Mouse (Mus musculus) liver, embryonic 16.5 days (tissue): ENCODE measurements around the gene Stxbp3. TPM values are rescaled to one million over a fixed set of nuclear protein-coding genes. Genes with fewer than 3 reads are reported as not detected.
A peak's percentile ranks its signal among the peaks of the same experiment; 100 is the strongest.
"Not testable (repeated sequence)": the region's sequence is repeated elsewhere in the genome, so short reads cannot be mapped to it uniquely, and the experiment has no call there.

Experiments
- ATAC-seq: fragments of 200-750 bp; cut with Nextera tagmentation; 2 replicates; pipeline ENCODE4 v1.8.0; 2017; ENCODE audit warnings: low read depth, mild to moderate bottlenecking, moderate number of reproducible peaks, moderate library complexity
- H3K27ac ChIP-seq: fragments of 300-500 bp; sonication (generic); 2 replicates; pipeline ENCODE4 v1.5.1; 2014; ENCODE audit warnings: mild to moderate bottlenecking, low read length
- H3K27me3 ChIP-seq: fragments of 300-500 bp; sonication (generic); 2 replicates; pipeline ENCODE4 v1.6.1; 2014; ENCODE audit warnings: low read depth, low read length, mixed read lengths; ENCODE audit not compliant: control insufficient read depth, insufficient read depth
- H3K36me3 ChIP-seq: fragments of 300-500 bp; sonication (generic); 2 replicates; pipeline ENCODE4 v1.6.1; 2014; ENCODE audit warnings: mild to moderate bottlenecking; ENCODE audit not compliant: control insufficient read depth, insufficient read depth
- H3K4me1 ChIP-seq: fragments of 300-500 bp; sonication (generic); 2 replicates; pipeline ENCODE4 v1.6.1; 2014; ENCODE audit warnings: low read depth, low read length, mixed read lengths; ENCODE audit not compliant: control insufficient read depth
- H3K4me2 ChIP-seq: fragments of 300-500 bp; sonication (generic); 2 replicates; pipeline ENCODE4 v1.6.1; 2014; ENCODE audit warnings: low read depth, low read length, mixed read lengths
- H3K4me3 ChIP-seq: fragments of 300-500 bp; sonication (generic); 2 replicates; pipeline ENCODE4 v1.5.1; 2014; ENCODE audit warnings: low read depth, mild to moderate bottlenecking, low read length
- H3K9ac ChIP-seq: fragments of 300-500 bp; sonication (generic); 2 replicates; pipeline ENCODE4 v1.6.1; 2014; ENCODE audit warnings: low read depth, low read length
- H3K9me3 ChIP-seq: fragments of 300-500 bp; sonication (generic); replicated peaks from 2 replicates; pipeline ENCODE4 v1.6.1; 2016; ENCODE audit warnings: low read length; ENCODE audit not compliant: control insufficient read depth
- WGBS: fragments of 180-500 bp; shearing (Covaris S2); extraction: QIAGEN DNeasy Blood & Tissue Kit; methylation state at CpG from one replicate; pipeline ENCODE4 v1.1.7; 2014; ENCODE audit not compliant: insufficient replicate concordance; 5-methylcytosine and 5-hydroxymethylcytosine counted together
- polyA plus RNA-seq: library from polyadenylated mRNA; unstranded; fragments of >200 nt; fragmentation: Nextera tagmentation; extraction: Ambion mirVana; gene quantifications from 2 replicates; pipeline ENCODE4 v1.2.1, GENCODE M21; 2015

The Stxbp3 gene
- 17.6 and 22.3 TPM in 2 replicates for polyA plus RNA-seq

DNA sequence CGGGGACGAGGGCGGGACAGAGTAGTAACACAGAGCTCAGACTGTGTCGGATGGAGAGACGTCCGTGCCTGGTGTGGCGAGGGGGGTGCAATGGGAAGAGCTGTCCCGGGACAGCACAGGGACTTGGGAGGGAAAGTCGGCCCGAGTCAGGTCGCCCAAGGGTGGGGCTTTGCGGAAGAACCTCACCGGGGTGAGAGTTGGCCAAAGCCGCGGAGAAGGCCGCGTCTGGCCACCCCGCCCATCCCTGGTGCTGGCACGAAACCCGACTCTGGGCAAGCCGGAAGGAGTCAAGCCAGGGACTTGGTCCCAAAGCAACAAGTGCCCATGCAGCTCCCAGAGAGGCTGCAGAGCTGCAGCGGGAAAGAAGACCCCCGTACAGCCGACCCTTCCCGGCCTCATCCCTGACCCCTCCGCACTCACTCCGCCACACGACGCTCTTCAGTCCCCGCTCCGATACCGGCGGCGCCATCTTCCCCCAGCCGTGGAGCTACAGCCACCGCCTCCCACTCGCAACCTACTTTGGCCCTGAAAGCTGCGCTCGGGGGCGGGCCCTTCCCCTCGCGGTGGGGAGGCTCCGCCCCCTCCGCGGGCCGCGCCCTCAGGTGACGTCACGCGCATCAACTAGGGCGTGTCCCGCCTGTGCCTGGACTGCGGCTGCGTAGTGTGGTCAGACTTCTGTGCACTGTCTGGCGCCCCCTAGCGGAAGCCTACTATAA lies at the start of gene Stxbp3:
Gene Stxbp3, minus strand, starts transcription at position 527 of the 716 bp plus-strand sequence.
- H3K27me3 ChIP-seq = no peaks in the 10 kb centered on the region
- H3K9me3 ChIP-seq = no peaks in the 10 kb centered on the region
- peak within 1 kb of the TSS; percentile 85 for H3K9ac ChIP-seq
- peak within 1 kb of the TSS; percentile 97 for H3K27ac ChIP-seq
- H3K4me2 ChIP-seq = peak within 1 kb of the TSS; percentile 79
- peaks cover 19% of the 10 kb centered on the region for H3K4me1 ChIP-seq
- WGBS = under 1% methylated on average over 56 of the region's 56 CpGs
- ATAC-seq = peak; percentile 91
- H3K4me3 ChIP-seq = peak within 1 kb of the TSS; percentile 87
- no peaks in the 10 kb centered on the region for H3K36me3 ChIP-seq

DNA sequence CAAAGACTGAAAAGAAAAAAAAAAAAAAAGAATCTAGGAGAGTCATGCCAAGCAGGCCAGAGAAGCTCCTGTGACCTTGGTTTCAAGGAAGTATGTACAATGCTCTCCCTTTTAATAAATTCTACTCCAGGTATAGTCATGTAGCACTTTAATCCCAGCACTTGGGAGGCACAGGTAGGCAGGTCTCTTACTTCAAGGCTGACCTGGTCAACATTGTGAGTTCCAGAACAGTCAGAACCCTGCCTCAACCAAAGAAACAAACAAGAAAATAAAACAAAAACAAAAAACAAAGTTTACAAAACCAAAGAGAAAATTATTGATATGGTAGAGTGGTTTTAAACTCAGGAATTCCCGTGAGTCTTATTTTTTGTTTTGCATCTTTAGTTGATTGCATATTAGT lies 49.6 kb upstream of the Stxbp3 start, which contains the start of gene Fndc7:
Gene Fndc7, minus strand, starts transcription at position 101 of the 400 bp plus-strand sequence.
- H3K4me3 ChIP-seq = no peak within 1 kb of the TSS
- H3K9me3 ChIP-seq = no peaks in the 10 kb centered on the region
- 63% methylated on average over 1 of the region's 1 CpGs for WGBS
- H3K27ac ChIP-seq = no peak within 1 kb of the TSS
- H3K9ac ChIP-seq = no peak within 1 kb of the TSS
- no peak for ATAC-seq
- H3K4me2 ChIP-seq = no peak within 1 kb of the TSS
- peaks cover 2% of the 10 kb centered on the region for H3K4me1 ChIP-seq
- H3K36me3 ChIP-seq = no peaks in the 10 kb centered on the region
- no peaks in the 10 kb centered on the region for H3K27me3 ChIP-seq

DNA sequence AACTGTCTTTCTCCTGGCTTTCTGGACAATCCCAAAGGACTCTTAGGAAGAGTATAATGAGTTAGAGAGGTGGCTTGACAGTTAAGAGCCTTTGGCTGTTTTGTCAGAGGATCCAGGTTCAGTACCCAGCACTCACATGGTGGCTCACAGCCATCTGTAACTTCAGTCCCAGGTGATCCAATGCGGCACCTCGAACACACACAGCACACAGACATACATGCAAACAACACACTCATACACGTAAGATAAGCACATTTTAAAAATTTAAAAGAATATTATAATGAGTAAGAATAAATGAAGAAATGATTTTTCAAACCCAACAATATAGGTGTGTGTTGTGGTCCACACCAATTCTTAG lies 47.3 kb upstream of the Stxbp3 start:
- Histone ChIP-seq H3K27me3 (no peaks in the 10 kb centered on the region), H3K9ac (no peak overlapping the region), H3K4me2 (no peak overlapping the region), H3K27ac (no peak overlapping the region), H3K4me3 (no peak overlapping the region), H3K36me3 (no peaks in the 10 kb centered on the region), H3K9me3 (no peaks in the 10 kb centered on the region), H3K4me1 (peaks cover 5% of the 10 kb centered on the region)
- WGBS = 84% methylated on average over 3 of the region's 3 CpGs
- no peak for ATAC-seq

DNA sequence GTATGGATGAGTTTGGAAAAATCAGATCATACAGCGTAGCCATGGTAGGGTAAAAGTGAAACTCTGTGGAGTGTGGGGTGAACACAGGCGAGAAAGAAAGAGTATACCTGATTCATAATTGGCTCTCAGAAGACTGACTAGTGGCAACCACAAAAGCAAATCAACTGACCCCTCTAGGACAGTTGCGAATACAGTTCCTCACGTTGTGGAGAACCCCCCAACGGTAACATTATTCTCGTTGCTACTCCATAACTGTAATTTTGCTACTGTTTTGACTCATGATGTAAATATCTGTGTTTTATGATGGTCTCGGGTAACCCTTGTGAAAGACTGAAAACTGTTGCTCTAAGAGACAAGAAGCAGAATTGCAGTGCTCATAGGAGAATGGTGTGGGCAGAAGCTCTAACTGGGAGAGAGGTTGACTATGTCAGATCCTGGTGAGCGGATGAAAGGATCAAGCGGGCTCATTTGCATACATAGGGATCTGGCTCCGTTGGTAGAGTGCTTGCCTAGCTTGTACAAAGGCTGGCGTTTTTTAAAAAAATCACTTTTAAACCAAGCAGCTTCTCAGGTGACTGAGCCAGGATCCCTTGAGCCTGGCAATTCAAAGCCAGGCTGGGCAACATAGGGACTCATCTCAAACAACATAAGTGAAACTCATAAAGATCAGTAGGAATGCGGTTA lies 46.8 kb upstream of the Stxbp3 start:
- no peak for ATAC-seq
- Histone ChIP-seq H3K27ac (no peak overlapping the region), H3K4me3 (no peak overlapping the region), H3K9ac (no peak overlapping the region), H3K9me3 (no peaks in the 10 kb centered on the region), H3K36me3 (no peaks in the 10 kb centered on the region), H3K27me3 (no peaks in the 10 kb centered on the region), H3K4me1 (peaks cover 5% of the 10 kb centered on the region), H3K4me2 (no peak overlapping the region)
- WGBS = 55% methylated on average over 12 of the region's 12 CpGs

DNA sequence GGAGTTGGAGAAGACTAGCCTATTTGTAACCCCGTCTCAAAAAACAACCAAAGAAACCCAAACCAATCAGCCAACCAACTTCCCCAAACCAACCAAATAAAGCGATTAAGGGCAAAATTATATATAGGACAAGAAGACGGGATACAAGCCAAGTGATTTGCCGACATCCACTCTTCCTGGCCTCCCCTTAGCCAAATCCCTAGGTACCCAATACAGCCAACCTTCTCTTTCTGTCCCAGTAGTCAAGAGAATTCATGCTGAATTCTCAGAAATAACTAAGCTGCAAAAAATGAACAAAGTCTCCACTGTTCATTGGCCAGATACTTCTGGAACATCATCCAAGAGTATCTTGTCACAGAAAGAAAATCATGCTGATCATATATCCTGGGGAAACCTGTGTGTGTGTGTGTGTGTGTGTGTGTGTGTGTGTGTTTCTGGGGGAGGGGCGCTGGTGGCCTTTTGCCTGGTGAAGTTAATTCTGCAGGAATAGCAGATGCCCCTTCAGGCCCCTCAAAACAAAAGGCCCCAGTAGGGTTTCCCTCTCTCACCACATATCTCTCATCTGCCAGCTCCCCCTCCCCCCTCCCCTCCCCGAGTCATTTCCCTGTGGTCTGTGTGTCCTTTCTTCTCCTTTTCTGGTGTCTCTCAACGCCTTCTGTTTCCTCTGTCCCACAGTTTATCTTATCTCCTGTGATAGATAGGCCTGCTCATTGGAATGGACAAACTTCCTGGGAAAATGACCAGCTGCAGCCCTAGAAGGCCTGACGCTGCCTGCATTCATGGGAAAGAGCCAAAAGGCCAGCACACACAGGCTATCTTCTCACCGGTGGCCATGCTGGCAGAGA lies 45.6 kb upstream of the Stxbp3 start:
- Histone ChIP-seq H3K9ac (no peak overlapping the region), H3K4me1 (peaks cover 5% of the 10 kb centered on the region), H3K27ac (peak overlapping the region; percentile 29; the same call in 1 of the 2 replicates), H3K4me3 (no peak overlapping the region), H3K36me3 (no peaks in the 10 kb centered on the region), H3K4me2 (no peak overlapping the region), H3K27me3 (no peaks in the 10 kb centered on the region), H3K9me3 (no peaks in the 10 kb centered on the region)
- peak; percentile 60 for ATAC-seq
- WGBS = 21% methylated on average over 9 of the region's 9 CpGs

DNA sequence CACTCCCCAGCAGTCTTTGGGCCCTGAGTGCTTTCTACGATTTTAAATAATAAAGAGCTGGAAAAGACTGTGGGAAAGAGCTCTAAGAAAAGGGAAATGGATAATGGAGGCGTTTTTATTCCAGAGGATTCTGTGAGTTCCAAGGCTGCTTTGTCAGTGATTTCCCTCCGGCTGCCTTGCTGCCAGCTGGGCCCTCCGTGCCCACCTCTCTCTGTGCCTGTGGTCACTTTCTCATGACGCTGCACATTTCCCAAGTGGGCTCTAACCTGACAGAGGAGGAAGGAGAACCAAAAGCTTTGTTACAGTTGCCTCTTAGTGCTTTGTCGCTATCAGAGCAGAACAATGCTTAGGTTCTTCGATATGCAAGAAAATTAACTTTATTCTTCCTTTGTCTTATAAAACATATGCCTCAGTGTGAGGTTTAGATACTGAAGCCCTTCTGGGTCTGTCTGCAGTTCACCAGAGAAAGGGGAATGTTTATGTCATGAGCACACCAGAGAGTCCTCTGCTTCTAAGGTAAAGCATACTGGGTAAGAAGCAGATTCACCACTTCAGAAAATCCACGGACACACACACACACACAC lies 44.5 kb upstream of the Stxbp3 start:
- Histone ChIP-seq H3K9ac (no peak overlapping the region), H3K4me3 (no peak overlapping the region), H3K4me1 (peaks cover 5% of the 10 kb centered on the region), H3K9me3 (no peaks in the 10 kb centered on the region), H3K4me2 (no peak overlapping the region), H3K27ac (no peak overlapping the region), H3K36me3 (no peaks in the 10 kb centered on the region), H3K27me3 (no peaks in the 10 kb centered on the region)
- 35% methylated on average over 8 of the region's 8 CpGs for WGBS
- ATAC-seq = no peak

DNA sequence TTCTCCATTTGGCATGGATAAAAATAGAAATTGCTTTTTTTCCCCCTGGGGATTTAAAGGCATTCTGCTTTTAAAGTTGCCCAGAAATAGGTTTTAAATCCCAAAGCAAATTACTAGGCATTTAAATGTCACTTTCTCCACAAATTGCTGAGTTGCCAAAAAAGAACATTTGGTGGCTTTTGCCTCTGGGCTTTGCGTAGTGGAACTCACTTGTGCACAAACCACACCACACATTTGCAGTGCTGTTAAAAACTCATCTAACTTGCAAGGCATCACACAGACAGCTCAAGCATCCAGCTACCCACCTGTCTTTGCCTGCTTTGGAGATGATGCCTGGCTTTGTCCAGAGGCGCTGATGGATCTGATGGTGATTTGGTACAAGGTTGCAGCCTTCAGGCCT lies 42.7 kb upstream of the Stxbp3 start:
- no peak for ATAC-seq
- Histone ChIP-seq H3K27ac (no peak overlapping the region), H3K4me3 (no peak overlapping the region), H3K36me3 (no peaks in the 10 kb centered on the region), H3K4me2 (no peak overlapping the region), H3K27me3 (no peaks in the 10 kb centered on the region), H3K4me1 (peaks cover 5% of the 10 kb centered on the region), H3K9me3 (no peaks in the 10 kb centered on the region), H3K9ac (no peak overlapping the region)
- WGBS = 72% methylated on average over 2 of the region's 2 CpGs

DNA sequence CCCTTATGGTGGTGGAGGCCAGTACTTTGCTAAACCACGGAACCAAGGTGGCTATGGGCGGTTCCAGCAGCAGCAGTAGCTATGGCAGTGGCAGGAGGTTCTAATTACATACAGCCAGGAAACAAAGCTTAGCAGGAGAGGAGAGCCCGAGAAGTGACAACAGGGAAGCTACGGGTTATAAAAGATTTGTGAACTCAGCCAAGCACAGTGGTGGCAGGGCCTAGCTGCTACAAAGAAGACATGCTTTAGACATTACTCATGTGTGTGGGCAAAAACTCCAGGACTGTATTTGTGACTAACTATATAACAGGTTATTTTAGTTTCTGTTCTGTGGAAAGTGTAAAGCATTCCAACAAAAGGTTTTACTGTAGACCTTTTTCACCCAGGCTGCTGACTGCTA lies 41.5 kb upstream of the Stxbp3 start:
- not testable (repeated sequence) for ATAC-seq, H3K4me1 ChIP-seq, H3K4me3 ChIP-seq, H3K27ac ChIP-seq, H3K9me3 ChIP-seq, H3K4me2 ChIP-seq, H3K27me3 ChIP-seq, H3K9ac ChIP-seq, H3K36me3 ChIP-seq
- WGBS = 40% methylated on average over 4 of the region's 4 CpGs
